Mouse (Mus musculus): Measurements from ENCODE around the gene Msln. TPM values are rescaled to one million over a fixed set of nuclear protein-coding genes. Genes with fewer than 3 reads are reported as not detected.

Msln gene
- polyA plus RNA-seq (2014; fragmentation: Illumina TruSeq; extraction: RNeasy Lipid Tissue Mini Kit (QIAGEN cat#74804); ENCODE audit: low read depth, low replicate concordance), result 18.6 TPM

GRCm38 (mm10) chr17:25754241-25754640 lies at the start of gene Msln:
Gene Msln, minus strand, starts transcription at chr17:25754378.

DNA sequence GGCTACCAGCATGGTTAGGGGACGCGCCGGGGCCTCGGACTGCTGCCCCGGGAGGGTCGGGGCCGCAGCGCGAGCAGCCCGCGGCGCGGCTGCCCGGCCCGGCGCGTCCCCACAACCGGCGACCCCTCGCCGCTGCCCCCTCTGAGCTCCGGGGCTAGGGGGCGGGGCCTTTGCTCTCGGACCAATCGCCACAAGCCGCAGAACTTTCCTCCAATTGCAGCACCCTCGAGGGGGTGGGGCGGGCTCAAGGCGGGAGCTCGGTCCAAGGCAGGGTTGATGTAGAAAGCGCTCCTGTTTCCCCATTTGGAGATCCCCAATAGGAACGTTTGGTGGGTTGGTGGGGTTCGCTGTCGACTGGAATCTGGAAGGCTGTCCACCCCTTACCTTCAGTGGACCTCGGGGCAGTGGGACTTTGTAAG lies 42.8 kb upstream of the Msln start, which contains the start of gene Metrn:
Gene Metrn, minus strand, starts transcription at position 186 of the 419 bp plus-strand sequence.

GRCm38 (mm10) chr17:25795609-25796092 lies 41.5 kb upstream of the Msln start, which contains the start of gene AC134908.4:
Gene AC134908.4, minus strand, starts transcription at chr17:25795659.

GRCm38 (mm10) chr17:25792615-25793014 lies 38.4 kb upstream of the Msln start, which contains the start of gene Fam173a:
Gene Fam173a, minus strand, starts transcription at chr17:25792901.

GRCm38 (mm10) chr17:25786280-25786679 lies 32.1 kb upstream of the Msln start, which contains the start of gene Ccdc78:
Gene Ccdc78, plus strand, starts transcription at chr17:25786580.

GRCm38 (mm10) chr17:25785281-25785745 lies 31.1 kb upstream of the Msln start, which contains the start of gene Haghl:
Gene Haghl, minus strand, starts transcription at chr17:25785673.

GRCm38 (mm10) chr17:25773549-25774120 lies 19.5 kb upstream of the Msln start, which contains the start of gene Narfl:
Gene Narfl, plus strand, starts transcription at chr17:25773776.

DNA sequence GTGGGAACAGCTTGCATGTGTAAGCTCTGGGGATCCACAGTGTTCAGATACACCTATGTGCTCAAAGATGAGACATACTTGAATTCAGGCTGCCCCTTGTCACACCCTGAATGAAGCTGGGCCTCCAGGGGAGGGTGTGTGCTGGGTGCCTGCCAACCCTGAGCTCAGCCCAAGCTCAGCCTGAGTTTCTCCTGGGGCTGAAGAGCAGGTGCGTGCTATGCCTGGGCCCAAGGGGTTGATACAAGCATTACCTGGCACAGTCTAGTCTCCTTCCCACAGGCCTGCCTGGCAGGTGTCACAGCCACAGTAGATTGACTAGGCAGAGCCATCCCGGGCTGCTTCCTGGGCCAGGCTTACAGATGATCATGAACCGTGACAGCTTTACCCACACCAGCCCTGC lies 18.4 kb downstream of the Msln start, which contains the start of gene Mslnl:
Gene Mslnl, plus strand, starts transcription at position 298 of the 400 bp plus-strand sequence.

DNA sequence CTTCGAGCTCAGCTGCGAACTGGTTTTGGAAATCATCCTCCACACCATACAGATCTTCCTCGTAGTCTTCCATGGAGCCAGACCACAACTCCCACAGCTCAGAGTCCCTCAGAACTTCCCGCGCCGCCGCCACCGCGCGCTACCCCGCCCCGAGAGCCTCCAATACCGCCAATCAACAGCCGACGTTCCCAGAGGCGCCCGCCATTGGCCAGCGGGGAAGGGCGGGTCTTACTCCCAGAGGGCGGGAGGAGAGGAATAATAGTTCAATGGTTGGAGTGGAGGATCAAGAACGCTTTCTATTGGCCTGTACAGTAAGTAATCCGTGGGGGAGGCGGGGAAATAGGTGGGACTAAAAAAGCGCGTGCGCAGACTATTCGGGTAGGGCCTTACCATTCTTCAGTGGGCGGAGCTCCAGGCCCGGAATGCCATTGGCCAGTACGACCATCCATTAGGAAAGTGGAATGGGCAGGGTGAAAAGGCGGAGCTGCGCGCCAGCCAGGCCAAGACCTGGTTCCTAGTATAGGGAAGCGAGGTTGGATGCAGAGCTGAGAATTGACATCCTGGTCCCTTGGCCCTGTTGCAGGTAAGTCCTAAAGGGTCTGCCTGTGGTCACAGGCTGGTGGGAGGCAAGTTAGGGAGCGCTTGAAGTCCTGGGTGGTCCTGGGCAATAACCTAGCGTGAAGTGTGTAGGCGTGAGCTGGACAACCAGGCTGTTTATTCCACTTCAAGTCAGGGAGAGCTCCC lies 26.7 kb downstream of the Msln start, which contains the start of the genes Chtf18 and Rpusd1:
Gene Chtf18, minus strand, starts transcription at position 155 of the 744 bp plus-strand sequence.
Gene Rpusd1, plus strand, starts transcription at position 406 of the 744 bp plus-strand sequence.

GRCm38 (mm10) chr17:25716711-25717637 lies 37.2 kb downstream of the Msln start, which contains the start of gene Gng13:
Gene Gng13, plus strand, starts transcription at chr17:25717171.

Other genes with a start within 250 kb of the Msln start
- 0.42 TPM for gene Sox8, start 183.7 kb downstream of the Msln start, polyA plus RNA-seq (2014; fragmentation: Illumina TruSeq; extraction: RNeasy Lipid Tissue Mini Kit (QIAGEN cat#74804); ENCODE audit: low read depth, low replicate concordance)
- 26.1 TPM for gene Lmf1, start 175.3 kb downstream of the Msln start, polyA plus RNA-seq (2014; fragmentation: Illumina TruSeq; extraction: RNeasy Lipid Tissue Mini Kit (QIAGEN cat#74804); ENCODE audit: low read depth, low replicate concordance)
- 0.99 TPM for gene Gng13, start 37.2 kb downstream of the Msln start, polyA plus RNA-seq (2014; fragmentation: Illumina TruSeq; extraction: RNeasy Lipid Tissue Mini Kit (QIAGEN cat#74804); ENCODE audit: low read depth, low replicate concordance)
- gene Chtf18, start 27.0 kb downstream of the Msln start, polyA plus RNA-seq (2014; fragmentation: Illumina TruSeq; extraction: RNeasy Lipid Tissue Mini Kit (QIAGEN cat#74804); ENCODE audit: low read depth, low replicate concordance), result 1.4 TPM
- 9.4 TPM for gene Rpusd1, start 26.7 kb downstream of the Msln start, polyA plus RNA-seq (2014; fragmentation: Illumina TruSeq; extraction: RNeasy Lipid Tissue Mini Kit (QIAGEN cat#74804); ENCODE audit: low read depth, low replicate concordance)
- gene Mslnl, start 18.3 kb downstream of the Msln start, polyA plus RNA-seq (2014; fragmentation: Illumina TruSeq; extraction: RNeasy Lipid Tissue Mini Kit (QIAGEN cat#74804); ENCODE audit: low read depth, low replicate concordance), result not detected
- 41.3 TPM for gene Narfl, start 19.4 kb upstream of the Msln start, polyA plus RNA-seq (2014; fragmentation: Illumina TruSeq; extraction: RNeasy Lipid Tissue Mini Kit (QIAGEN cat#74804); ENCODE audit: low read depth, low replicate concordance)
- gene Haghl, start 31.3 kb upstream of the Msln start, polyA plus RNA-seq (2014; fragmentation: Illumina TruSeq; extraction: RNeasy Lipid Tissue Mini Kit (QIAGEN cat#74804); ENCODE audit: low read depth, low replicate concordance), result 15.1 TPM
- 0.26 TPM for gene Ccdc78, start 32.2 kb upstream of the Msln start, polyA plus RNA-seq (2014; fragmentation: Illumina TruSeq; extraction: RNeasy Lipid Tissue Mini Kit (QIAGEN cat#74804); ENCODE audit: low read depth, low replicate concordance)
- gene Fam173a, start 38.5 kb upstream of the Msln start, polyA plus RNA-seq (2014; fragmentation: Illumina TruSeq; extraction: RNeasy Lipid Tissue Mini Kit (QIAGEN cat#74804); ENCODE audit: low read depth, low replicate concordance), result 41.4 TPM
- gene AC134908.4, start 41.3 kb upstream of the Msln start, polyA plus RNA-seq (2014; fragmentation: Illumina TruSeq; extraction: RNeasy Lipid Tissue Mini Kit (QIAGEN cat#74804); ENCODE audit: low read depth, low replicate concordance), result not detected
- 31.5 TPM for gene Metrn, start 42.8 kb upstream of the Msln start, polyA plus RNA-seq (2014; fragmentation: Illumina TruSeq; extraction: RNeasy Lipid Tissue Mini Kit (QIAGEN cat#74804); ENCODE audit: low read depth, low replicate concordance)
- gene Fbxl16, start 54.7 kb upstream of the Msln start, polyA plus RNA-seq (2014; fragmentation: Illumina TruSeq; extraction: RNeasy Lipid Tissue Mini Kit (QIAGEN cat#74804); ENCODE audit: low read depth, low replicate concordance), result 2.1 TPM
- gene Wdr24, start 69.2 kb upstream of the Msln start, polyA plus RNA-seq (2014; fragmentation: Illumina TruSeq; extraction: RNeasy Lipid Tissue Mini Kit (QIAGEN cat#74804); ENCODE audit: low read depth, low replicate concordance), result 11.2 TPM
- gene Jmjd8, start 74.5 kb upstream of the Msln start, polyA plus RNA-seq (2014; fragmentation: Illumina TruSeq; extraction: RNeasy Lipid Tissue Mini Kit (QIAGEN cat#74804); ENCODE audit: low read depth, low replicate concordance), result 31.6 TPM
- gene Stub1, start 79.0 kb upstream of the Msln start, polyA plus RNA-seq (2014; fragmentation: Illumina TruSeq; extraction: RNeasy Lipid Tissue Mini Kit (QIAGEN cat#74804); ENCODE audit: low read depth, low replicate concordance), result 133 TPM
- 1.1 TPM for gene Rhbdl1, start 82.9 kb upstream of the Msln start, polyA plus RNA-seq (2014; fragmentation: Illumina TruSeq; extraction: RNeasy Lipid Tissue Mini Kit (QIAGEN cat#74804); ENCODE audit: low read depth, low replicate concordance)
- 4.1 TPM for gene Gm20683, start 87.4 kb upstream of the Msln start, polyA plus RNA-seq (2014; fragmentation: Illumina TruSeq; extraction: RNeasy Lipid Tissue Mini Kit (QIAGEN cat#74804); ENCODE audit: low read depth, low replicate concordance)
- gene Rhot2, start 90.5 kb upstream of the Msln start, polyA plus RNA-seq (2014; fragmentation: Illumina TruSeq; extraction: RNeasy Lipid Tissue Mini Kit (QIAGEN cat#74804); ENCODE audit: low read depth, low replicate concordance), result 133 TPM
- gene Wdr90, start 107.1 kb upstream of the Msln start, polyA plus RNA-seq (2014; fragmentation: Illumina TruSeq; extraction: RNeasy Lipid Tissue Mini Kit (QIAGEN cat#74804); ENCODE audit: low read depth, low replicate concordance), result 3.2 TPM
- 194 TPM for gene Mcrip2, start 114.4 kb upstream of the Msln start, polyA plus RNA-seq (2014; fragmentation: Illumina TruSeq; extraction: RNeasy Lipid Tissue Mini Kit (QIAGEN cat#74804); ENCODE audit: low read depth, low replicate concordance)
- gene Mettl26, start 120.7 kb upstream of the Msln start, polyA plus RNA-seq (2014; fragmentation: Illumina TruSeq; extraction: RNeasy Lipid Tissue Mini Kit (QIAGEN cat#74804); ENCODE audit: low read depth, low replicate concordance), result 19.7 TPM
- not detected for gene Wfikkn1, start 126.5 kb upstream of the Msln start, polyA plus RNA-seq (2014; fragmentation: Illumina TruSeq; extraction: RNeasy Lipid Tissue Mini Kit (QIAGEN cat#74804); ENCODE audit: low read depth, low replicate concordance)
- 15.4 TPM for gene Rab40c, start 165.3 kb upstream of the Msln start, polyA plus RNA-seq (2014; fragmentation: Illumina TruSeq; extraction: RNeasy Lipid Tissue Mini Kit (QIAGEN cat#74804); ENCODE audit: low read depth, low replicate concordance)
- gene Pigq, start 190.6 kb upstream of the Msln start, polyA plus RNA-seq (2014; fragmentation: Illumina TruSeq; extraction: RNeasy Lipid Tissue Mini Kit (QIAGEN cat#74804); ENCODE audit: low read depth, low replicate concordance), result 40.5 TPM
- gene Nhlrc4, start 190.6 kb upstream of the Msln start, polyA plus RNA-seq (2014; fragmentation: Illumina TruSeq; extraction: RNeasy Lipid Tissue Mini Kit (QIAGEN cat#74804); ENCODE audit: low read depth, low replicate concordance), result not detected
- gene A930017K11Rik, start 198.2 kb upstream of the Msln start, polyA plus RNA-seq (2014; fragmentation: Illumina TruSeq; extraction: RNeasy Lipid Tissue Mini Kit (QIAGEN cat#74804); ENCODE audit: low read depth, low replicate concordance), result 0.34 TPM
- 9.9 TPM for gene Capn15, start 231.4 kb upstream of the Msln start, polyA plus RNA-seq (2014; fragmentation: Illumina TruSeq; extraction: RNeasy Lipid Tissue Mini Kit (QIAGEN cat#74804); ENCODE audit: low read depth, low replicate concordance)